Mouse (Mus musculus) liver, embryonic 16.5 days (tissue): Measurements from ENCODE around the gene 1700019A02Rik. TPM values are rescaled to one million over a fixed set of nuclear protein-coding genes. Genes with fewer than 3 reads are reported as not detected.

Source experiments
- ATAC-seq: fragments of 200-750 bp; cut with Nextera tagmentation; 2 replicates; pipeline ENCODE4 v1.8.0; 2017; ENCODE audit warnings: low read depth, mild to moderate bottlenecking, moderate number of reproducible peaks, moderate library complexity
- H3K27ac ChIP-seq: fragments of 300-500 bp; sonication (generic); 2 replicates; pipeline ENCODE4 v1.5.1; 2014; ENCODE audit warnings: mild to moderate bottlenecking, low read length
- H3K27me3 ChIP-seq: fragments of 300-500 bp; sonication (generic); 2 replicates; pipeline ENCODE4 v1.6.1; 2014; ENCODE audit warnings: low read depth, low read length, mixed read lengths; ENCODE audit not compliant: control insufficient read depth, insufficient read depth
- H3K36me3 ChIP-seq: fragments of 300-500 bp; sonication (generic); 2 replicates; pipeline ENCODE4 v1.6.1; 2014; ENCODE audit warnings: mild to moderate bottlenecking; ENCODE audit not compliant: control insufficient read depth, insufficient read depth
- H3K4me1 ChIP-seq: fragments of 300-500 bp; sonication (generic); 2 replicates; pipeline ENCODE4 v1.6.1; 2014; ENCODE audit warnings: low read depth, low read length, mixed read lengths; ENCODE audit not compliant: control insufficient read depth
- H3K4me2 ChIP-seq: fragments of 300-500 bp; sonication (generic); 2 replicates; pipeline ENCODE4 v1.6.1; 2014; ENCODE audit warnings: low read depth, low read length, mixed read lengths
- H3K4me3 ChIP-seq: fragments of 300-500 bp; sonication (generic); 2 replicates; pipeline ENCODE4 v1.5.1; 2014; ENCODE audit warnings: low read depth, mild to moderate bottlenecking, low read length
- H3K9ac ChIP-seq: fragments of 300-500 bp; sonication (generic); 2 replicates; pipeline ENCODE4 v1.6.1; 2014; ENCODE audit warnings: low read depth, low read length
- H3K9me3 ChIP-seq: fragments of 300-500 bp; sonication (generic); replicated peaks from 2 replicates; pipeline ENCODE4 v1.6.1; 2016; ENCODE audit warnings: low read length; ENCODE audit not compliant: control insufficient read depth
- WGBS: fragments of 180-500 bp; shearing (Covaris S2); extraction: QIAGEN DNeasy Blood & Tissue Kit; methylation state at CpG from one replicate; pipeline ENCODE4 v1.1.7; 2014; ENCODE audit not compliant: insufficient replicate concordance; 5-methylcytosine and 5-hydroxymethylcytosine counted together
- polyA plus RNA-seq: library from polyadenylated mRNA; unstranded; fragments of >200 nt; fragmentation: Nextera tagmentation; extraction: Ambion mirVana; gene quantifications from 2 replicates; pipeline ENCODE4 v1.2.1, GENCODE M21; 2015

1700019A02Rik gene
- polyA plus RNA-seq: not detected in 2 replicates

DNA sequence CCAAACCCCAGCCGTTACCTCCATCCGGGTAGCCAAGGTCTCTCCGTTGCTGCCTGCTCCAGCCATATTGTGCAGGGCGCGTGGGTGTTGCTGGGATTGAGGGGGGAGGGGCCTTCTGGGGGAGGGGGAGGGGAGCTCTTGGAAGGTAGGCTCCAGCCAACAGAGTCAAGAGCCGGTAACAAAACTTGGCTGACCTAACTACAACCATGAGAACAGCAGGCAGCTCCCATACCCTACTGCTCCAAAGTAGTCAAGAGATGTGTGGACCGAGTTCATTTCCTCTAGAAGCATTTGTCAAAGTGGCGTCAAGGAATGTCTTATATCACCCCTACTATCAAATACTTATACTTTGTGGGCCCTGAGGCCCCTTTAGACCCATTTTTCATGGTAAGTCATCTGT, at the start of gene 1700019A02Rik:
Gene 1700019A02Rik, minus strand, starts transcription at position 101 of the 400 bp plus-strand sequence.
- Histone ChIP-seq H3K27ac (no peak within 1 kb of the TSS), H3K4me1 (no peaks in the 10 kb centered on the region), H3K9me3 (no peaks in the 10 kb centered on the region), H3K4me3 (no peak within 1 kb of the TSS), H3K4me2 (no peak within 1 kb of the TSS), H3K36me3 (no peaks in the 10 kb centered on the region), H3K27me3 (no peaks in the 10 kb centered on the region), H3K9ac (no peak within 1 kb of the TSS)
- ATAC-seq: no peak
- 88% methylated on average over 8 of the region's 8 CpGs for WGBS

DNA sequence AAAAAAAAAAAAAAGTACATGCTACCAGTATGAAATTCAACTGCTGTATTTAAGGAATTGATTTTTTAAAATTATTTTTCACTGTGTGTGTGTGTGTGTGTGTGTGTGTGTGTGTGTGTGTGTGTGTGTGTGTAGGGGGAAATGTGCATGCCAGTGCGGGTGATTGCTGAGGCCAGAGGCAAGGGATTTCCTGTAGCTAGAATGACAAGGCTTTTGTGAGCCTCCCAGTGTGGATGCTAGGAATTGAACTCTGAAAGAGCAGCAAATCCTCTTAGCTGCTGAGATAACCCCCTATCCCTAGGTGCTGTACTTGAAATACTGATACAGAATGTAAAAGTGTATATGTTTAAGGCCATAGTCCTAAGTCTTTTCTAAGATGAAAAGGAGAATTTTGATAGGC, 38.6 kb upstream of the 1700019A02Rik start:
- H3K4me3 ChIP-seq: no peak overlapping the region
- 40% methylated on average over 1 of the region's 1 CpGs for WGBS
- no peaks in the 10 kb centered on the region for H3K27me3 ChIP-seq
- H3K4me1 ChIP-seq: no peaks in the 10 kb centered on the region
- H3K36me3 ChIP-seq: no peaks in the 10 kb centered on the region
- H3K9ac ChIP-seq: no peak overlapping the region
- no peaks in the 10 kb centered on the region for H3K9me3 ChIP-seq
- no peak overlapping the region for H3K27ac ChIP-seq
- ATAC-seq: no peak
- no peak overlapping the region for H3K4me2 ChIP-seq

DNA sequence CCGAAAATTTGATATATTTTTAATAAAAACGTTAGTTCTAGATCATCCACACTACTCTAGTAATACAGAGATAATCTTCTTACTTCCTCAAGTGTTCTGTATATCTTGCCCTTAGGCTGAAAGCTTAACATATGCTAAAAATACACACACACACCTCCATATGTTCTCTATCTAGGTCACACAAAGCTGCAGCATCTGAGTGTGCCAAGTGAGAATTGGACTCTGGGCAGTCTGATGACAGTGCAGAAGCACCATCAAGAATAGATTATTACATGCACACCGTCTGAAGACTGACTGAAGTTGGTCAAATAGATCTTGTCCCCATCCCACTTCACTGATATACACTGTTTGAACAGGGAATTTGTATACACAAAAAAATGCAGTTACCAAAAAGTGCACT, 38.2 kb upstream of the 1700019A02Rik start:
- Histone ChIP-seq H3K4me3 (no peak overlapping the region), H3K9ac (no peak overlapping the region), H3K4me2 (no peak overlapping the region), H3K36me3 (no peaks in the 10 kb centered on the region), H3K4me1 (no peaks in the 10 kb centered on the region), H3K27ac (no peak overlapping the region), H3K9me3 (no peaks in the 10 kb centered on the region), H3K27me3 (no peaks in the 10 kb centered on the region)
- 64% methylated on average over 3 of the region's 3 CpGs for WGBS
- ATAC-seq: no peak

DNA sequence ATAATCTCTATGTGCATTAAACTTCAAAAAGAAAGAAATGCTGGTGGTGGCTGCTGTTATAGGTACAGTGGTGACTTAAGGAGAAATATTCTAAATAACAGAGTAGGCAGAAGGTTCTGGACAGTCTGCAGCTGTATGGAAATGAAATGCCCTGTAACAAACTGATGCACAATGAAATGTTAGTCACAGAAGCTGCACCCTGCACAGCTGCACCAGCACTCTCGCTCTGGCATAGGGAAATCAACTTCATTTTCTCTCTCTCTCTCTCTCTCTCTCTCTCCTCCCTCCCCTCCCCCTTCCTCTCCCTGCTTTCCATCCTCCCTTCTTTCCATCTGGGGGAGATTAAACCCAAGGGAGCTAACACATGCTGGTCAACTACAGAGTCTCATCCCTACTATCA, 37.3 kb upstream of the 1700019A02Rik start:
- ATAC-seq: no peak
- 63% methylated on average over 1 of the region's 1 CpGs for WGBS
- no peaks in the 10 kb centered on the region for H3K9me3 ChIP-seq
- H3K27me3 ChIP-seq: no peaks in the 10 kb centered on the region
- no peak overlapping the region for H3K4me2 ChIP-seq
- H3K4me1 ChIP-seq: no peaks in the 10 kb centered on the region
- H3K36me3 ChIP-seq: no peaks in the 10 kb centered on the region
- H3K27ac ChIP-seq: no peak overlapping the region
- H3K4me3 ChIP-seq: no peak overlapping the region
- H3K9ac ChIP-seq: no peak overlapping the region

DNA sequence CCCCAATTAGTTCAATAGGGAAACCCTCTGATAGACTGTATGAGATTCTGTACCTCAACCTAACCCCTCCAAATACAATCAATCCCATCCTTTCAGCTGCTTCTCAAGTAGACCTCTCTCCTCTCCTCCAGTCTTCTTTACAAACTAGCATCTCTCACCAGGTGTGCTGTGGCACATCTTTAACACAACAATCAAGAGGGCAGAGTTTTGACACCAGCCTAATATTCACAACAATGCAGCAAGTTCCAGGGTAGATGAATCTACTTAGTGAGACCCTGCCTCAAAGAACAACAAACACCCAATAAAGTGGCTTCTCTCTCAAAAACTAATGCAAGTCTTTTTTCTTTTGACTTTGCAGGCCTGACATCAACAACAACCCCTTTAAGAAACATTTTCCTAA, 22.7 kb upstream of the 1700019A02Rik start:
- Histone ChIP-seq H3K9me3 (no peaks in the 10 kb centered on the region), H3K27me3 (no peaks in the 10 kb centered on the region), H3K4me1 (no peaks in the 10 kb centered on the region), H3K4me2 (no peak overlapping the region), H3K4me3 (no peak overlapping the region), H3K27ac (no peak overlapping the region), H3K36me3 (no peaks in the 10 kb centered on the region), H3K9ac (no peak overlapping the region)
- ATAC-seq: no peak

DNA sequence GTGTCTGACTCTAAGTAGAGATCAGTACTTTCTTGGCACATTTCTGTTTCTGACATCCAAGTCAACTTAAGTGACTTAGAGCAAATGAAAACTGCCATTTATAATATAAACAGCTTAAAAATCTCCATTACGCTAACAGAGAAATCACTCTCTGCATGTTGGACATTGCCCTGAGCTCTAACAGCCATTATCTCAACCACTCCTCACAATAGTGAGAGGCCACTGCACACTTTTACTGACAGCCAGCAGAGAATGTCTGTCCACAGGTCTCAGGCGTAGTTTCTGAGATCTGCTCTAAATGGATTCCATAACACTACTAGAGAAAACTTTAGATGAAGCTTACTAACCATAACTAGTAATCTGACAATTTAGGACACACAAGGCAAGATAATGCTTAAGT, 16.5 kb upstream of the 1700019A02Rik start:
- WGBS: 84% methylated on average over 2 of the region's 2 CpGs
- Histone ChIP-seq H3K36me3 (no peaks in the 10 kb centered on the region), H3K27ac (no peak overlapping the region), H3K27me3 (no peaks in the 10 kb centered on the region), H3K9ac (no peak overlapping the region), H3K4me2 (no peak overlapping the region), H3K4me3 (no peak overlapping the region), H3K9me3 (no peaks in the 10 kb centered on the region), H3K4me1 (no peaks in the 10 kb centered on the region)
- no peak for ATAC-seq

DNA sequence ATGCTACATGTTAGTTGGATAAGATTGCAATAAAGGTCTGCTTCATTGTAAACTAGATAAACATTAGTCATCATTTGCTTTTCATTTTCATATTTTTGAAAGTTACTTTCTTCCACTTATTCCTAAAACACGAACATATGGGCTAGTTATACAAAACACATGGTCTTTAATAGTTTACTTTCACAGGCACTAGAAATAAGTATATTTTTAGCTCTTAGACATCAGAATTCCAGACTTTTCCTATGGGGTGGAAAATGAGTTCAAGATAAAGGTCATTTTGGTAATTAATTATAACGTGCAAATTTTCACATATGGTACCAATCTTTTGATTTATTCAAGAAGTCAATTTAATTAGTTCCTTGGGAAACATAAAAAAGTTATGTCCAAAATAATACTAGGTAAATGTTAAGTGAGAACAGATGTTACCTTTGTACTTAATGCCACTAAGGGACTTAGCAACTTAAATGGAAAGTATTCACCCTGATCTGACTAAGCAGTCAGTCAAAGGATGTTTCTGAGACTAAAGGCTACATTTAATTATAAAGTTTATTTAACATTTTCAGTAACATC, 14.3 kb upstream of the 1700019A02Rik start:
- 70% methylated on average over 2 of the region's 2 CpGs for WGBS
- Histone ChIP-seq H3K36me3 (no peaks in the 10 kb centered on the region), H3K27ac (no peak overlapping the region), H3K4me1 (no peaks in the 10 kb centered on the region), H3K9me3 (no peaks in the 10 kb centered on the region), H3K27me3 (no peaks in the 10 kb centered on the region), H3K9ac (no peak overlapping the region), H3K4me3 (no peak overlapping the region), H3K4me2 (no peak overlapping the region)
- ATAC-seq: no peak

DNA sequence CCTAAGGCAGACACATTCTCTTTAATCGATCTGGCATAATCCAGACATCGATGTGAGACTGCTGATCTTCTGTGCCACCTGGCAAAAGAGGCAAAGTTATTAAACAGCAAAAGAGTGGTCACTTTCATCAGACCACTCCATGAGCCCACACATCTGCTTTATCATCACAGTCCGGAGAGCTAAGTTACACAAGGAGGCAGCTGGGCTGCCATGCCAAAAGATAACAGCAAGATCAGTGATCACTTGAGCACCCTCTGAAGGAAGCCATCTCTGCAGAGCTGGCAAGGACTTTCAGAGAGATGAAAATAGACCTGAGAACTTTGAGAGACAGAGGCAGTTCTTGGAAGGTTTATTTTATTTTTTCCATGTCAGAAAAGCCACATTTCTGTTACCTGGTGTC, 7.1 kb upstream of the 1700019A02Rik start:
- WGBS: 63% methylated on average over 3 of the region's 3 CpGs
- no peak overlapping the region for H3K4me3 ChIP-seq
- H3K9ac ChIP-seq: no peak overlapping the region
- no peaks in the 10 kb centered on the region for H3K4me1 ChIP-seq
- no peaks in the 10 kb centered on the region for H3K9me3 ChIP-seq
- ATAC-seq: no peak
- no peak overlapping the region for H3K27ac ChIP-seq
- no peaks in the 10 kb centered on the region for H3K27me3 ChIP-seq
- no peak overlapping the region for H3K4me2 ChIP-seq
- no peaks in the 10 kb centered on the region for H3K36me3 ChIP-seq

DNA sequence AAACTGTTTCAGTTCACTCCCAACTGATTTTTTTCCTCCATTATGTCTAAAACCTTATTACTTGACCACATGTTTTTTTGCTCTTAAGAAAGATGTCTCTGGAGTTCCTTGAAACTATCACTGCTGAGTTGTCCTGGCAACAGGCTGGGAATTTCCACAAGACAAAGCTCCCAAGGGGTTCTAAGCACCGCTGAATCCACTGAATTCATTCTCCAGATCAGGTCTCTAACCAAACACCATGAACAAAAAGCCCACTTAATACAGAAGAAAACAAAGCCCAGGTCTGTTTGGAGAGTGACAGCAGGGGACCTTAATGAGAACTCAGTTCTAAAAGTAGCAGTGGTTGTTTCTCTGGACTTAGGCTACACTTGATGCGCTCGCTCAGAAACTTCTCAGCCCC, 3.8 kb upstream of the 1700019A02Rik start:
- Histone ChIP-seq H3K27ac (no peak overlapping the region), H3K9me3 (no peaks in the 10 kb centered on the region), H3K4me3 (no peak overlapping the region), H3K9ac (no peak overlapping the region), H3K4me2 (no peak overlapping the region), H3K27me3 (no peaks in the 10 kb centered on the region), H3K36me3 (no peaks in the 10 kb centered on the region), H3K4me1 (no peaks in the 10 kb centered on the region)
- WGBS: 85% methylated on average over 3 of the region's 3 CpGs
- ATAC-seq: no peak
